Mouse (Mus musculus): ENCODE data around the gene Adm2. TPM values are rescaled to one million over a fixed set of nuclear protein-coding genes. Genes with fewer than 3 reads are reported as not detected.

The Adm2 gene
- polyA plus RNA-seq, 1 experiment from 2014 or later, result 1.9 TPM

DNA sequence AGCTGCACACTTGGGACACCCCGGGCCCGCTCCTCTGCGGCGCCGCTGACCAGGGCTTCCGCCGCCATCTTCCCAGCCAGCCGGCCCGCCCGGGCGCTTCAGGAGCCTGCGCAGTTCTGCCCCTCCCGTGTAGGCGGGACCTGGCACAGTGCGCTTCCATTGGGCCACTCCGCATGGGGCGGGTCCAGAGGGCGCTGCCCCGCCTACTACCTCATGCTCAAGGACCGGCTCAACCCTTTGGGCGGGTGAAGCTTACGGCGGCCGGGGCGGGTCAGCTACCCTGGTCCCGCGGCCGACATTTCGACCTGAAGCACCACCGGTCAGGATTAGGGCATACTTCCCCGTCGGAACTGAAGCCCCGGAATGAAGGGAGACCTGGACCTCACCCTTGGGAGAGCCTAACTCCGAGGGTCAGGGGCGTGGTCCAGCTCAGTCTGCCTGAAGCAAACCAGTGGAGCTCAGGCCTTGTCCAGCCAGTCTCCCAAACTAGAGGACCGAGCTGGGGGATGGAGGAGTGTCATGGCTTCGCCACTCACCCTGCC is 7.3 kb upstream of the Adm2 start, which contains the start of gene Sbf1:
Gene Sbf1, minus strand, starts transcription at position 122 of the 542 bp plus-strand sequence.
- peak within 1 kb of the TSS; percentile 59 for H3K27ac ChIP-seq (ENCODE audit: low read length)
- H3K4me1 ChIP-seq (ENCODE audit: control insufficient read depth, low read depth, low read length), result peaks cover 36% of the 10 kb centered on the region
- peak within 1 kb of the TSS; percentile 97 for H3K4me3 ChIP-seq (ENCODE audit: low read depth, low read length)
- no peaks in the 10 kb centered on the region for H3K9me3 ChIP-seq (replicated peaks; ENCODE audit: control insufficient read depth, low read length)
- H3K27me3 ChIP-seq (ENCODE audit: control insufficient read depth, insufficient read depth, low read depth, low read length), result no peaks in the 10 kb centered on the region
- no peaks in the 10 kb centered on the region for H3K36me3 ChIP-seq (ENCODE audit: control insufficient read depth, insufficient read depth)
- peak within 1 kb of the TSS; percentile 93 for H3K4me2 ChIP-seq (ENCODE audit: low read depth, low read length)
- peak within 1 kb of the TSS; percentile 96 for H3K9ac ChIP-seq (ENCODE audit: low read depth, low read length)
- under 1% methylated on average over 37 of the region's 37 CpGs for WGBS (ENCODE audit: insufficient replicate concordance)
- peak; percentile 100 for ATAC-seq (ENCODE audit: low read depth)

DNA sequence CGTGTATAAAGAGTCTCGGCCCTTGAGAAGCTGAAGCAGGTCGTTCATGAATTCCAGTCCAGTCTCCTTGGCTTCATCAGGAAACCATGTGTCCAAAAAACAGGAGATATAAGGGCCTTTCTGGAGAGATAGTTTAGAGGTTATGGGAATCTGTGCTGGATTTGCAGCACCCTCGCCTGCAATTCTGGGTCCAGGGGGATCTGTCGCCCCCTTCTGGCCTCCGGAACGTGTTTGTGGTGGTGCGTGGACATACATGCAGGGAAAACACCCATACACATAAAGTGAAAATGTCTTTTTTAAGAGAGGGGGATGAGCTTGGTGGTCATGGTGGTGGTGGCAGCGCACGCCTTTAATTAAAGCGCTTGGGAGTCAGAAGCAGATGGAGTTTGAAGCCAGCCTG is 6.4 kb upstream of the Adm2 start:
- no peaks in the 10 kb centered on the region for H3K36me3 ChIP-seq (ENCODE audit: control insufficient read depth, insufficient read depth)
- no peaks in the 10 kb centered on the region for H3K9me3 ChIP-seq (replicated peaks; ENCODE audit: control insufficient read depth, low read length)
- H3K4me3 ChIP-seq (ENCODE audit: low read depth, low read length), result no peak overlapping the region
- no peak overlapping the region for H3K9ac ChIP-seq (ENCODE audit: low read depth, low read length)
- H3K4me2 ChIP-seq (ENCODE audit: low read depth, low read length), result no peak overlapping the region
- no peak for ATAC-seq (ENCODE audit: low read depth)
- peaks cover 36% of the 10 kb centered on the region for H3K4me1 ChIP-seq (ENCODE audit: control insufficient read depth, low read depth, low read length)
- H3K27me3 ChIP-seq (ENCODE audit: control insufficient read depth, insufficient read depth, low read depth, low read length), result no peaks in the 10 kb centered on the region
- 77% methylated on average over 11 of the region's 11 CpGs for WGBS (ENCODE audit: insufficient replicate concordance)
- H3K27ac ChIP-seq (ENCODE audit: low read length), result no peak overlapping the region

DNA sequence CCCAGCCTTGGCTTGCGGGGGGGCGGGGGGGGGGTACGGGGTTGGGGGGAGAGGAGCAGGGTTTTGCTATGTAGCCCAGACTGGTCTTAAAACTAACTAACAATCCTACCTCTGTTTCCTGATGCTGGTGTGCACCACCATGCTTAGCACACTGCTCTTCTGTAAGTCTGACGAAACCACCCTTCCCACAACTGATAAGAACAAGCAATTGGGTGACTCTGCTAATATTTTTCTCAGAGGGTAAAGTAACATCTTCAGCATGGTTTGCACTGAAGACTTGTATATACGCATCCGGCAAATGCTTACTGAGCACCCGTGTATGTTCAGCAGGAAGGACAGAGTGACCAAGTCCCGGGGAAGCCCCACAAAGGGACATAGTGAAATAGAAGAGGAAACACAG is 1.3 kb upstream of the Adm2 start:
- H3K9ac ChIP-seq (ENCODE audit: low read depth, low read length), result no peak overlapping the region
- H3K4me2 ChIP-seq (ENCODE audit: low read depth, low read length), result no peak overlapping the region
- H3K27ac ChIP-seq (ENCODE audit: low read length), result no peak overlapping the region
- no peak overlapping the region for H3K4me3 ChIP-seq (ENCODE audit: low read depth, low read length)
- 18% methylated on average over 8 of the region's 8 CpGs for WGBS (ENCODE audit: insufficient replicate concordance)
- peaks cover 15% of the 10 kb centered on the region for H3K4me1 ChIP-seq (ENCODE audit: control insufficient read depth, low read depth, low read length)
- peaks cover 17% of the 10 kb centered on the region for H3K27me3 ChIP-seq (ENCODE audit: control insufficient read depth, insufficient read depth, low read depth, low read length)
- H3K36me3 ChIP-seq (ENCODE audit: control insufficient read depth, insufficient read depth), result no peaks in the 10 kb centered on the region
- no peaks in the 10 kb centered on the region for H3K9me3 ChIP-seq (replicated peaks; ENCODE audit: control insufficient read depth, low read length)
- peak; percentile 22; the same call in 1 of the 2 replicates for ATAC-seq (ENCODE audit: low read depth)

DNA sequence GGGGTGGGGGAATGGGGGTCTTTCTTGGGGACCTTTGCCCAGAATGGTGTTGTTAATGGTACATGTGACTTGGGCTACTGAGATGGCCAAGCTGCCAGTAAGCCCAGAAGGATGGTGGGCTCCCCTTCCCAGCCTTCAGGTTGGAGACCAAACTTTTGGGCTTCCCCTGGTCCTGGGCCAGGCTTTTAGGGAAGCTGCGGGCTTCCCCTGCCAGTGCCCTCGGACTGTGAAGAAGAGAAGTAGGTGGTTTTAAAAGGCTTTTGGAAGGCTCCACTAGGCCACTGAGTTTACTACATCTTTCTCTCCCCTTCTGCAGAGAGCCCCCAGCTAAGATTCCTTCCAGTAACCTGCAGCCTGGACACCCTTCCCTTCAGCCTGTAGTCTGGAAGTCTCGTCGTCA is 1.1 kb downstream of the Adm2 start:
- H3K4me1 ChIP-seq (ENCODE audit: control insufficient read depth, low read depth, low read length), result peaks cover 15% of the 10 kb centered on the region
- H3K27ac ChIP-seq (ENCODE audit: low read length), result no peak overlapping the region
- no peaks in the 10 kb centered on the region for H3K9me3 ChIP-seq (replicated peaks; ENCODE audit: control insufficient read depth, low read length)
- H3K9ac ChIP-seq (ENCODE audit: low read depth, low read length), result no peak overlapping the region
- peak overlapping the region; percentile 57 for H3K4me2 ChIP-seq (ENCODE audit: low read depth, low read length)
- H3K27me3 ChIP-seq (ENCODE audit: control insufficient read depth, insufficient read depth, low read depth, low read length), result peaks cover 17% of the 10 kb centered on the region
- ATAC-seq (ENCODE audit: low read depth), result no peak
- peak overlapping the region; percentile 51 for H3K4me3 ChIP-seq (ENCODE audit: low read depth, low read length)
- 63% methylated on average over 4 of the region's 4 CpGs for WGBS (ENCODE audit: insufficient replicate concordance)
- H3K36me3 ChIP-seq (ENCODE audit: control insufficient read depth, insufficient read depth), result no peaks in the 10 kb centered on the region

DNA sequence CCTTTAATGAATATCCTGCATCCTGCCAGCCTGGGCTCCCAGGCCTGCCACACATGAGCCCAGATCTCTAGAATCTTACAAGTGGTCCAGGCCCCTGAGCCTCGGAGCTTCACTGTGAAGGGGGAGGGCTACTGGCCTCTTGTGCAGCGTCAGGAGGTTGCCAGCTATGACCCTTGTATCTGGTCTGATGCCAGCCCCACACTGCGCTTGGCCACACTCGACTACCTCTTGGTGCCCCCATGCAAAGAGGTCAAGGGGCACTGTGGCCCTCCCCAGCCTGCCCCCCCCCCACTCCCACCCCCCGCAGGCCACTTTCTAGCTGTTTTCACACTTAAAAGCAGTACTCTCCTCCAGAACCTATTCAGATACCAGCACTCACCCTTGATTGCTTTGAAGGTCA is 3.9 kb downstream of the Adm2 start:
- Histone ChIP-seq H3K9me3 (replicated peaks; ENCODE audit: control insufficient read depth, low read length) (no peaks in the 10 kb centered on the region), H3K36me3 (ENCODE audit: control insufficient read depth, insufficient read depth) (no peaks in the 10 kb centered on the region), H3K4me1 (ENCODE audit: control insufficient read depth, low read depth, low read length) (peaks cover 7% of the 10 kb centered on the region), H3K4me2 (ENCODE audit: low read depth, low read length) (no peak overlapping the region), H3K27ac (ENCODE audit: low read length) (no peak overlapping the region), H3K27me3 (ENCODE audit: control insufficient read depth, insufficient read depth, low read depth, low read length) (peaks cover 17% of the 10 kb centered on the region), H3K4me3 (ENCODE audit: low read depth, low read length) (no peak overlapping the region), H3K9ac (ENCODE audit: low read depth, low read length) (no peak overlapping the region)
- 75% methylated on average over 5 of the region's 5 CpGs for WGBS (ENCODE audit: insufficient replicate concordance)
- ATAC-seq (ENCODE audit: low read depth), result no peak

DNA sequence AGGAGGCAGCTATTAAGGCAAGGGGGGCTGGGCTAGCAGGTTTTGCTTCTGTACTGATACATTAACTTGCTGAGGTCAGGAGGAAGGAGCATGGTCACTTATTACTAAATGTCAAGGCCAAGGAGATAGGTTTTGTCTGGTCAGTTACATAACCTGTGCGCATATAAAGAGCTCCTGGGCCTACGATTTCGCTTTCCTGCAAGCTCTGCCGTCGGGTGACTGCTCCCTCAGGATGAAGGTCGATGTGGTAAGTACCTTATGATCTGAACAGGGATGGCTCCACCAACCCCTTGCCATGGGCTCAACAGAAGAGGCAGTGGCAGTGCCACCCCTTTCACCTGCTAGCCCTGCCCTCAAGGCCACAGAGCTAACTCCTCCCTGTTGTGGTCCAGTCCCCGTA is 11.8 kb downstream of the Adm2 start, which contains the start of gene Miox:
Gene Miox, plus strand, starts transcription at position 128 of the 400 bp plus-strand sequence.
- H3K9ac ChIP-seq (ENCODE audit: low read depth, low read length), result no peak within 1 kb of the TSS
- no peaks in the 10 kb centered on the region for H3K36me3 ChIP-seq (ENCODE audit: control insufficient read depth, insufficient read depth)

DNA sequence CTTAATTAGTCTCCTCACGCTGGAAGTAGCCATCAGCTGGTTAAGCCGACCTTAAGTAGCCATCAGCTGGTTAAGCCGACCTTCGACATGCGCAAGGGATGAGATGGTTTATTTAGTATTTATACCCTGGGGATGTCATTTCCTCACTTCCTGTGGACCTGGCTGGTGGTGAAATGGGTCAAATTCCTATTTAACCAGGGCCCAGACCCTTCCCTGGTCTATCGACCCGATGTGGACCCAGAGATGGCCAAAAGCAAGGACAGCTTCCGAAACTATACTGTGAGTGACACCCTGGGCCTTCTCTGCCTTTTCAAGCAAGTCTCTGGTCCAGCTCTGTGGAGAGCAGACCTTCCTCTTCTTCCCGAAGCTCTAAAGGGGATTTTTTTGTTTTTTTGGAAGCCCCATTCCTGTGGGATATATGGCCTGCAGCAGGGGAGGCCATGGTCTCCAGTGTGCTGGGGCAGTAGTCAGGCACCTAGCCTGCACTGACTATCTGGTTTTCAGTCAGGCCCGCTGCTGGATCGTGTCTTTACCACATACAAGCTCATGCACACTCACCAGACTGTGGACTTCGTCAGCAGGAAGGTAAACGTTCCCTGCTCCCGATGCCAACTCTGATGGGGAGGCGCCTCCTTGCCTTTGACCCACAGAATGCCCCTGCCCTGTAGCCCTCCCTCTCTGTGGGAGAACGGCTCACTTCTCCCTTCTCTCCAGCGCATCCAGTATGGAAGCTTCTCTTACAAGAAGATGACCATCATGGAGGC is 12.4 kb downstream of the Adm2 start:
- Histone ChIP-seq H3K36me3 (ENCODE audit: control insufficient read depth, insufficient read depth) (no peaks in the 10 kb centered on the region), H3K4me1 (ENCODE audit: control insufficient read depth, low read depth, low read length) (no peaks in the 10 kb centered on the region), H3K4me2 (ENCODE audit: low read depth, low read length) (no peak overlapping the region), H3K4me3 (ENCODE audit: low read depth, low read length) (no peak overlapping the region), H3K9me3 (replicated peaks; ENCODE audit: control insufficient read depth, low read length) (no peaks in the 10 kb centered on the region), H3K9ac (ENCODE audit: low read depth, low read length) (no peak overlapping the region), H3K27me3 (ENCODE audit: control insufficient read depth, insufficient read depth, low read depth, low read length) (no peaks in the 10 kb centered on the region), H3K27ac (ENCODE audit: low read length) (no peak overlapping the region)
- no peak; the same call in 1 of the 2 replicates for ATAC-seq (ENCODE audit: low read depth)
- WGBS (ENCODE audit: insufficient replicate concordance), result 68% methylated on average over 17 of the region's 17 CpGs

More for the DNA sequence above, 11.8 kb downstream of the Adm2 start, which contains the start of gene Miox:
- WGBS (ENCODE audit: insufficient replicate concordance), result 64% methylated on average over 7 of the region's 7 CpGs
- Histone ChIP-seq H3K4me2 (ENCODE audit: low read depth, low read length) (no peak within 1 kb of the TSS), H3K4me1 (ENCODE audit: control insufficient read depth, low read depth, low read length) (no peaks in the 10 kb centered on the region), H3K4me3 (ENCODE audit: low read depth, low read length) (no peak within 1 kb of the TSS), H3K9me3 (replicated peaks; ENCODE audit: control insufficient read depth, low read length) (no peaks in the 10 kb centered on the region), H3K27me3 (ENCODE audit: control insufficient read depth, insufficient read depth, low read depth, low read length) (no peaks in the 10 kb centered on the region), H3K27ac (ENCODE audit: low read length) (no peak within 1 kb of the TSS)
- ATAC-seq (ENCODE audit: low read depth), result no peak

DNA sequence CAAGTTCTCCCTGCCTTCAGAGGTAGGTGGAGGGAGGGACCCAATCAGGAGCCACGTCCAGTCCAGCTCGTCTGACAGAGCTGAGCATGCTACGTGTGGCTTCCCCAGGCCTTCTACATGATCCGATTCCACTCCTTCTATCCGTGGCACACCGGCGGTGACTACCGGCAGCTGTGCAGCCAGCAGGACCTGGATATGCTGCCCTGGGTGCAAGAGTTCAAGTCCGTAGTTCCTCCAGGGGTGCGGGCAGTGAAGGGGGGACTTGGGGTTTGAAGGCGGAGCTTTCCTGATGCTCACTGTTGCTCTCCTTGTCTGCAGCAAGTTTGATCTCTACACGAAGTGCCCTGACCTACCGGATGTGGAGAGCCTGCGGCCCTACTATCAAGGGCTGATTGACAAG is 13.9 kb downstream of the Adm2 start:
- 81% methylated on average over 14 of the region's 14 CpGs for WGBS (ENCODE audit: insufficient replicate concordance)
- no peak overlapping the region for H3K27ac ChIP-seq (ENCODE audit: low read length)
- no peak overlapping the region for H3K4me2 ChIP-seq (ENCODE audit: low read depth, low read length)
- H3K9ac ChIP-seq (ENCODE audit: low read depth, low read length), result no peak overlapping the region
- H3K4me1 ChIP-seq (ENCODE audit: control insufficient read depth, low read depth, low read length), result no peaks in the 10 kb centered on the region
- no peaks in the 10 kb centered on the region for H3K27me3 ChIP-seq (ENCODE audit: control insufficient read depth, insufficient read depth, low read depth, low read length)
- H3K4me3 ChIP-seq (ENCODE audit: low read depth, low read length), result no peak overlapping the region
- ATAC-seq (ENCODE audit: low read depth), result no peak
- H3K36me3 ChIP-seq (ENCODE audit: control insufficient read depth, insufficient read depth), result no peaks in the 10 kb centered on the region
- H3K9me3 ChIP-seq (replicated peaks; ENCODE audit: control insufficient read depth, low read length), result no peaks in the 10 kb centered on the region

DNA sequence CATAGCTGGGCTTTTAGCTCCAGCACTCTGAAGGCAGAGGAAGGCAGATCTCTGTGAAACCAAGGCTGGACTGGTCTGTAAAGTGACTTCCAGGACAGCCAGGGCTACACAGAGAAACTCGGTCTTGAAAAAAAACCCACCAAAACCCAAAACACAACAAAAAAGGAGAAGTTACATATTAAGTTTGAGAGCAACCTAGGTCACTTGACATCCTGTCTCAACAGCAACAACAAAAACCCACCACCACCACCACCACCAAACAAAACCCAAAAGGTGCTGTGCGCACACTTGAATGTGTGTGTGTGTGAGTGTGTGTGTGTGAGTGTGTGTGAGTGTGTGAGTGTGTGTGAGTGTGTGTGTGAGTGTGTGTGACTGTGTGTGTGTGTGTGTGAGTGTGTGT is 17.2 kb downstream of the Adm2 start:
- no peak overlapping the region for H3K4me2 ChIP-seq (ENCODE audit: low read depth, low read length)
- H3K4me3 ChIP-seq (ENCODE audit: low read depth, low read length), result no peak overlapping the region
- no peaks in the 10 kb centered on the region for H3K4me1 ChIP-seq (ENCODE audit: control insufficient read depth, low read depth, low read length)
- H3K27me3 ChIP-seq (ENCODE audit: control insufficient read depth, insufficient read depth, low read depth, low read length), result no peaks in the 10 kb centered on the region
- 34% methylated on average over 2 of the region's 2 CpGs for WGBS (ENCODE audit: insufficient replicate concordance)
- no peaks in the 10 kb centered on the region for H3K9me3 ChIP-seq (replicated peaks; ENCODE audit: control insufficient read depth, low read length)
- H3K27ac ChIP-seq (ENCODE audit: low read length), result no peak overlapping the region
- no peaks in the 10 kb centered on the region for H3K36me3 ChIP-seq (ENCODE audit: control insufficient read depth, insufficient read depth)
- no peak for ATAC-seq (ENCODE audit: low read depth)
- H3K9ac ChIP-seq (ENCODE audit: low read depth, low read length), result no peak overlapping the region

Data from liver, embryonic 16.5 days (tissue).